Mouse (Mus musculus): ENCODE results near the gene Mfn1.

GRCm38 (mm10) chr3:32573881-32574280 is 44.6 kb downstream of the Mfn1 start:
- no peak for TF ChIP-seq POLR2A (IDR thresholded peaks at IDR 0.05; ENCODE audit: low read depth, low read length)
- TF ChIP-seq CTCF (conservative IDR thresholded peaks at IDR 0.05; ENCODE audit: insufficient read depth, insufficient read length, low read depth, low read length), result no peak

All from kidney, adult 2 months (tissue).